Mouse (Mus musculus) right cerebral cortex, adult 18-20 months (tissue): ENCODE measurements at regions not wholly inside any gene's neighbourhood (a gene's known extent, or its start where the extent isn't known, plus 50 kb on each side); places are given as distances from the start of the nearest gene placed in this dataset.

Source experiments
- DNase-seq: peaks from one replicate; pipeline ENCODE4 v3.0.0; 2022; ENCODE audit warnings: mixed read lengths

GRCm38 (mm10) chr2:61922496-61922895 lies 119.8 kb downstream of the Tbr1 start:
- no peak for DNase-seq

- no peak for DNase-seq
Observed at GRCm38 (mm10) chr2:61938296-61938695, 108.0 kb upstream of the Slc4a10 start.

DNA sequence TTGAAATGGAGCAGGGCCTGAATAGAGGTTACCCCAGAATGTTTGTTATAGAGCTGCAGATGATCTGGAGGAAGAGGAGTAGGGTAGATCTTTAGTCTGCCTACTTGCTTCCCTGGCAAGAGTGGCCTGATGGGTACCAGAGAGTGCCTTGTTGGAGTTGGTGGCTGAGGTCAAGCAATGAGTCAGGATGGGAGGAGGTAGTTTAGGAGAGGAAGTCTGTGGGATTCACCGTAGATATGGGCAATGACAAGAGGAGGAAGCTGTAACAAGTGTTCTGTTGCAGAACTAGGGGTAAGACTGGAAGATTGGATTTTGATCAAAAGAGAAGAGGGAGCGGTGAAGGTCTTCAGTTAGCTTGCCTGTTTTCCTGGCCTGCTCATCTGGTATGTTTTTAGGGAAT lies 80.3 kb upstream of the Slc4a10 start:
- DNase-seq, result no peak

GRCm38 (mm10) chr2:61967724-61968123 lies 78.5 kb upstream of the Slc4a10 start:
- no peak for DNase-seq

DNA sequence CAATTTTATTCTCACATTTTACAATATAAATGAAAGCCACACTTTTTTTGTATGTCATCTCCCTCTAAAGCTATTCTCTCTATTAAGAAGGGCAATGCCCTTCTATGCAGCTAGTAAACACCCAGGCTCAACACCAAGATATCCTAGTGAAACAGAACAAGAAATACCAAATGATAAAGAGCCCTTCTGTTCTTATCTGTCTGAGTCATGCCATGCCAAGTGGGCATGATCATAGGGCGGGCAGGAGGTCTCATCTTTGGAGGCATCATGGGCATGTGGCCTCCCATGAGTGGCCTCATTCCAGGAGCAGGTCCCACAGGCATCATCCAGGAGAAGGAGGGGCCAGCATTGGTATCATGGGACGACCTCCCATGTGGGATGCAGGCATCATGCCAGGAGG lies 76.2 kb upstream of the Slc4a10 start:
- no peak for DNase-seq

- DNase-seq, result no peak
Observed at GRCm38 (mm10) chr2:61984771-61985170, 61.5 kb upstream of the Slc4a10 start.

GRCm38 (mm10) chr2:61986967-61987550 lies 59.2 kb upstream of the Slc4a10 start:
- peak; percentile 43 for DNase-seq
